Mouse (Mus musculus) midbrain, embryonic 12.5 days (tissue): ENCODE measurements around the gene Sema3b. TPM values are rescaled to one million over a fixed set of nuclear protein-coding genes. Genes with fewer than 3 reads are reported as not detected.

ENCODE experiments used
- ATAC-seq: fragments of 200-750 bp; cut with Nextera tagmentation; 2 replicates; pipeline ENCODE4 v1.8.0; 2017; ENCODE audit warnings: low read depth, moderate TSS enrichment, moderate library complexity; ENCODE audit not compliant: low FRiP score
- H3K27ac ChIP-seq: fragments of 300-500 bp; sonication (generic); replicated peaks from 2 replicates; pipeline ENCODE4 v1.5.1; 2016; ENCODE audit warnings: mild to moderate bottlenecking
- H3K27me3 ChIP-seq: fragments of 300-500 bp; sonication (generic); 2 replicates; pipeline ENCODE4 v1.6.1; 2016; ENCODE audit warnings: mild to moderate bottlenecking
- H3K36me3 ChIP-seq: fragments of 300-500 bp; sonication (generic); 2 replicates; pipeline ENCODE4 v1.6.1; 2016
- H3K4me1 ChIP-seq: fragments of 300-500 bp; sonication (generic); 2 replicates; pipeline ENCODE4 v1.6.1; 2016
- H3K4me2 ChIP-seq: fragments of 300-500 bp; sonication (generic); replicated peaks from 2 replicates; pipeline ENCODE4 v1.6.1; 2016; ENCODE audit warnings: mild to moderate bottlenecking, moderate library complexity
- H3K4me3 ChIP-seq: fragments of 300-500 bp; sonication (generic); 2 replicates; pipeline ENCODE4 v1.5.1; 2016; ENCODE audit warnings: mild to moderate bottlenecking
- H3K9ac ChIP-seq: fragments of 300-500 bp; sonication (generic); replicated peaks from 2 replicates; pipeline ENCODE4 v1.6.1; 2016; ENCODE audit warnings: mild to moderate bottlenecking, moderate library complexity
- H3K9me3 ChIP-seq: fragments of 300-500 bp; sonication (generic); 2 replicates; pipeline ENCODE4 v1.6.1; 2016; ENCODE audit warnings: mild to moderate bottlenecking
- WGBS: fragments of 180-500 bp; shearing (Covaris S2); methylation state at CpG from one replicate; pipeline ENCODE4 v1.1.7; 2016; 5-methylcytosine and 5-hydroxymethylcytosine counted together
- polyA plus RNA-seq: library from polyadenylated mRNA; unstranded; fragments of >200 nt; fragmentation: Nextera tagmentation; extraction: Ambion mirVana; gene quantifications from 2 replicates; pipeline ENCODE4 v1.2.1, GENCODE M21; 2016

Sema3b gene
- polyA plus RNA-seq, 1 experiment from 2014 or later: 3.2 TPM

DNA sequence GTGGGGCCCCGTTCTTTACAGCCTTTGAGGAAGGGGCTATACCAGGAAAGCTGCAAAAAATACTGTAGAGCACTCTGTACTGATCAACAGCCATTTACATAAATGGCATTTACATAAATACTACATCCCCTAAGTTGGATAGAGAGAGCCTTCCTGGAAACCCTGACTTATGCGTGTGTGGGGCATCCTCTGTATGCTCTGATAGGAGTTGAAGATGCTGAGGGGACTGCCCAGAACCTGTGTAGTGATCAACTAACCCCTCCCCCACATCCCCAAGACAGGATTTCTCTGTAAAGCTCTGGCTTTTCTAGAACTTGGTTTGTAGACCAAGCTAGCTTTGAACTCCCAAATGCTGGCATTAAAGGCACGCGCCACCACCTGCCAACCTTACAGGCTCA is 403 bp upstream of the Sema3b start:
- Histone ChIP-seq H3K27ac (0 out of 2 replicates have a peak overlapping the region, but pooled peaks have one; percentile 11), H3K4me2 (no peak overlapping the region), H3K9me3 (no peaks in the 10 kb centered on the region), H3K4me3 (no peak overlapping the region), H3K36me3 (peaks cover 9% of the 10 kb centered on the region), H3K9ac (no peak overlapping the region), H3K27me3 (0 out of 2 replicates have a peak, but pooled peaks cover 7% of the 10 kb centered on the region), H3K4me1 (peaks cover 69% of the 10 kb centered on the region)
- 65% methylated on average over 4 of the region's 4 CpGs for WGBS
- no peak for ATAC-seq

DNA sequence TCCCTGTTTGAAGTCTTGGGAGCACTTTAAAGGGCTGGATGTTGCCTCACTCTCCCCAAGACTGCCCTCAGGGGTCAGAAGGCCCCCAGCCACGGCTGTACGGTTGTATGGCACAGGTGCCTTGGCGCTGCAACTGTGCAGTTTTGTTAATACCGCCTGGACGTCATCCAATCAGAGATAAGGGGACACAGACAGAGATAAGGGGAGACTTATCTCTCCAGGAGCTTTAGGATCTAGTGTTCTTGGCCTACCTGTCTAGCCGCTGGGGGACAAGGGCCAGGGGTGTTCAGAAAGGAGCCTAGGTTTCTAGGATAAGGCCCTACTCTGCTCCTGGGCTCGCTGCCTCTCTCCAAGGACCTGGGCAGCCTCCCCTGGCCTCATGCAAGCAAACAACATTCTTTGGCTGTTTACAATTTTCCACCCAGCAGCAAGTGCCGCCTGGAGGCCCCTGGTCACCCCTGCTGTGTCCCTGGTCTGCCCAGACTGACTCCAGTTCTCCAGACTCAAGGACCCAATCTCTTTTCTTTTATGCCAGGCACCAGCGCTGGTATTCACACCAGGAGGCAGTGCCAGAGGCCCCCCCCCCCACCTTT is 1.3 kb downstream of the Sema3b start:
- H3K4me3 ChIP-seq: no peak overlapping the region
- WGBS: 62% methylated on average over 9 of the region's 9 CpGs
- H3K36me3 ChIP-seq: no peaks in the 10 kb centered on the region
- no peak overlapping the region for H3K4me2 ChIP-seq
- no peak overlapping the region for H3K9ac ChIP-seq
- ATAC-seq: no peak
- H3K27ac ChIP-seq: no peak overlapping the region
- 0 out of 2 replicates have a peak, but pooled peaks cover 13% of the 10 kb centered on the region for H3K27me3 ChIP-seq
- H3K4me1 ChIP-seq: peaks cover 70% of the 10 kb centered on the region
- no peaks in the 10 kb centered on the region for H3K9me3 ChIP-seq

DNA sequence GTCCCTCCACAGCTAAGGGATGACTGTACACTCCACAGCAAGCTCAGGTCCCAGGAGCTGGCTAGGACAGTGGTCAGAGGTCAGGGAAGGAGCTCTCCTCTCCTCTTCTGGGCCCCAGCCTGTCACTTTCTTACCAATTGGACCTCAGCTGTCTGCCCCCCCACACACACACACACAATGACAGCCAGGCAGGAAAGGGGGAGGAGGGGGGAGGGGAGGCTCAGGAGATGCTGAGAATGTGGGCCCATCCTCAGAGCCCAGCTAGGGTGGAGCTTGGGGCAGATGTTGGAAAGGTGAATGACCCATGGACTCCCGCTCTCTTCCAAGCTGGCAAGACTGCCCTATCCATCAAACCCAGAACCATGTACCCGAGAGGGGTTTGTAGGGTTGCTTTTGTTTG is 2.0 kb downstream of the Sema3b start:
- Histone ChIP-seq H3K9me3 (no peaks in the 10 kb centered on the region), H3K4me1 (peaks cover 68% of the 10 kb centered on the region), H3K27me3 (0 out of 2 replicates have a peak, but pooled peaks cover 13% of the 10 kb centered on the region), H3K9ac (0 out of 2 replicates have a peak overlapping the region, but pooled peaks have one; percentile 17), H3K36me3 (no peaks in the 10 kb centered on the region), H3K4me2 (no peak overlapping the region), H3K27ac (no peak overlapping the region), H3K4me3 (no peak overlapping the region)
- no peak for ATAC-seq
- 71% methylated on average over 2 of the region's 2 CpGs for WGBS

DNA sequence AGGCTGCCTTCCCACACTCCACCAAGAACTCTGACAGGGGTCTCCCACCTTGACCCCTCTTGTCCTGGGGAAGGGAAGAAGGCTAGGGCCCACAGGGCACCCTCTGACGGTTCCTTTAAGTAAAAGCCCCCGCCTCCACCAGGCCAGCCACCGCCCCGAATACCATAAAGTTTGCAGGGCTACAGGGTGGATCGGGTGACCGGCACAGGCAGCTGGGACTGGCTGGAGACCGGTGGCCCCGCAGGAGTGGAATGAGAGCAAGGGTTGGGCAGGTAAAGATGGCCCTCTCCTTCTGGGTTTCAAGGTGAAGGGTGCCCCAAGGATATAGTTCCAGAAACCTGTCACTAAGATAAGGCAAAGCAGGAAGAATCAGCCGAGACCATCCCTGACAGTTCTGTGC is 2.4 kb downstream of the Sema3b start:
- H3K36me3 ChIP-seq: no peaks in the 10 kb centered on the region
- H3K27me3 ChIP-seq: 0 out of 2 replicates have a peak, but pooled peaks cover 13% of the 10 kb centered on the region
- ATAC-seq: no peak
- no peak overlapping the region for H3K4me3 ChIP-seq
- no peaks in the 10 kb centered on the region for H3K9me3 ChIP-seq
- H3K27ac ChIP-seq: no peak overlapping the region
- H3K4me1 ChIP-seq: peaks cover 64% of the 10 kb centered on the region
- 15% methylated on average over 9 of the region's 9 CpGs for WGBS
- no peak overlapping the region for H3K4me2 ChIP-seq
- 0 out of 2 replicates have a peak overlapping the region, but pooled peaks have one; percentile 17 for H3K9ac ChIP-seq

DNA sequence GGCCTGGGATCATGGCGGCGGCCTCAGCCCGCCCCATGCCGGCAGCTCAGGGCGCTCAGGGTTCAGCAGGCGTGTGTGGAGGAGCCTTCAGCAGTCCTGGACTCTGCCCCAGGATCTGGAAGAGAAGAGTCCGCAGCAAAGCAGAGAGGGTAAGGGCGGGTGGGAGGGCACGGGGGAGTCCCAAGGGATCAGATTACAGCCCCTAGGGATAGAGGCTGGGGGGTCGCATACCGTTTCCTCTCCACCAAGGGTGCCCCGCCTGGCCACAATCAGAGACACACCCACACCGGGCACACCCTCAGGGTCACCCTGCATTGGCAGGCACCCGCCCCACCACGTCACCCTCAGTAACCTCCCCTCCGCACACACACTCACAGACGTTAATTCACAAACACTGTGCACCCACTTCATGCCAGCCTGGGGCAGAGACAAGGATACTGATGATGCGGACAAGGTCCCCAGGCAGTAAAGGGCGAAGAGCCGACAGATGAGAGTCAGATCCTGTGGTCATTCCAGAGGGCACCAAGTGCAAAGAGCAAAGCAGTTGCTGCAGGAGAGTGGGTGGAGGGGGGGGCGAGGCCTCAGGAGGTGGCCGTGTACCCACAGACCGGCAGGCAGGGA is 3.9 kb downstream of the Sema3b start:
- WGBS: 34% methylated on average over 23 of the region's 23 CpGs
- no peak for ATAC-seq
- Histone ChIP-seq H3K9ac (peak overlapping the region; percentile 37; the same call in 1 of the 2 replicates), H3K27me3 (0 out of 2 replicates have a peak, but pooled peaks cover 13% of the 10 kb centered on the region), H3K9me3 (no peaks in the 10 kb centered on the region), H3K4me2 (peak overlapping the region; percentile 22), H3K27ac (peak overlapping the region; percentile 15; the same call in 1 of the 2 replicates), H3K4me1 (peaks cover 59% of the 10 kb centered on the region), H3K36me3 (no peaks in the 10 kb centered on the region), H3K4me3 (no peak overlapping the region)

DNA sequence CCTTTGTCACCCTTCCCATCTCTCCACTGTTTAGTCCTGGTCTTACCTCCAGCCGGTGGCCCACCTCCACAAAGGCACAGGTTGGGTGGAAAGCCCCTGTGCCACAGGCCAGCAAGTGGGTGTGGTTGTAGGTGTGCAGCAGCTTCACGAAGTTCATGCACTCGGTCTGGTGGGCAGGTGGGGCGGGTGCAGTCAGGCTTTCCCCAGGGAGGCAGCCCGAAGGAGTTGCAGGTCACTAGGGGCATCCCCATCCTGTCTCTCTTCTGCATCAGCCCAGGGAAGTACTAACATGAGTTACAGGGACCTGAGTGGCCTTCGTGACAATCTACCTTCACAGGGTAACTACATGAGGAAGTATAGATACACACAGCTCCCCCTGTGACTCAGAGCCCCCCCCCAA is 5.8 kb downstream of the Sema3b start:
- no peaks in the 10 kb centered on the region for H3K9me3 ChIP-seq
- 86% methylated on average over 6 of the region's 6 CpGs for WGBS
- no peak overlapping the region for H3K4me3 ChIP-seq
- H3K4me1 ChIP-seq: peaks cover 44% of the 10 kb centered on the region
- H3K4me2 ChIP-seq: no peak overlapping the region
- no peak overlapping the region for H3K9ac ChIP-seq
- no peak overlapping the region for H3K27ac ChIP-seq
- no peaks in the 10 kb centered on the region for H3K36me3 ChIP-seq
- ATAC-seq: no peak
- H3K27me3 ChIP-seq: 0 out of 2 replicates have a peak, but pooled peaks cover 13% of the 10 kb centered on the region

DNA sequence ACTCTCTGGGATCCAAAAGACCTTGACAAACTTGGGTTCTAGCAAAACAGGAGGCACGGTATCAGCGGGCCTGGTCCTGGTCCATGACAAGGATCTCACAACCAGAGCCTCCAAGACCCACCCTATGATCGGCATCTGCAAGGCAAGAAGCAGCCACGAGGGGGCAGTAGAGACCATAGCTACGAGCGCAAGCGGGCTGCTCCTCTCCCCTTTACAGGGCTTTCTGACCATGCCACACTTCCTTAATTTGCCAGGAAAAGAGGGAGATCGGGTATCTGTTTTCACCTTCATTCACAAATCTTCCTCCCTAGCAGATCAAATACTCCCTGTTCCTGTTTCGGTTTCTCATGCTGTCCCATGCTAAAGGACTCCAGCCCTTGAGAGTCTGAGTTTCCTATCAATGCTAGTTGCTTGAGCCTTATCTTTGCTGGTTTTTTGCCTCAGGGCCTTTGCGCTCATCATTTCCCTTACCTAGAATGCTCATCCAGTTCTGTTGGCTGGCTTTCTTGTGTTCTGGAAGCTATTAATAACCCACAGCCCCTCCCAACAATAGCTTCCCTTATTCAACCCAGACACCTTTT is 6.9 kb downstream of the Sema3b start:
- 0 out of 2 replicates have a peak, but pooled peaks cover 13% of the 10 kb centered on the region for H3K27me3 ChIP-seq
- no peak overlapping the region for H3K4me3 ChIP-seq
- no peak overlapping the region; the same call in 1 of the 2 replicates for H3K9ac ChIP-seq
- no peaks in the 10 kb centered on the region for H3K9me3 ChIP-seq
- ATAC-seq: peak; percentile 53
- H3K27ac ChIP-seq: 0 out of 2 replicates have a peak overlapping the region, but pooled peaks have one; percentile 4
- no peak overlapping the region for H3K4me2 ChIP-seq
- no peaks in the 10 kb centered on the region for H3K36me3 ChIP-seq
- WGBS: 18% methylated on average over 10 of the region's 10 CpGs
- H3K4me1 ChIP-seq: peaks cover 33% of the 10 kb centered on the region

DNA sequence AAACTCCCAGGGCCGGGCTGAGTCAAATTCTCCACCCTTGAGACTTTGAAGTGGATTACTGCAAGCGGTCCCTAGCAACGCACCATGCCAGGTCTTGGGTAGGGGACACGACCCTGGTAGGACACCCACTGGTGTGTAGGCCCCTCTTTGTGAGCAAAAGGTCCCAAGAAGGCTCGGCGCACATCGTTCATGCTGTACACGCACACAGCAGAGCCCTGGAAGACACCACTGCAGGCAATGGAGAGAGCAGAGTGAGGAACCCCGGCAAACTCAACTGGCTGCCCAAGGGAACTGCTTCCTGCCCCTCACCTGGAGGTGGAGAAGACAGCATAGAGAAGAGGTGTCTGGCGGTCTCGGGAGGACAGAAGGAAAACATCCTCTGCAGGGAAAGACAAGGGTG is 7.8 kb downstream of the Sema3b start:
- 89% methylated on average over 11 of the region's 11 CpGs for WGBS
- no peak for ATAC-seq
- H3K27me3 ChIP-seq: 0 out of 2 replicates have a peak, but pooled peaks cover 6% of the 10 kb centered on the region
- H3K36me3 ChIP-seq: no peaks in the 10 kb centered on the region
- H3K27ac ChIP-seq: no peak overlapping the region
- peaks cover 24% of the 10 kb centered on the region for H3K4me1 ChIP-seq
- H3K4me2 ChIP-seq: no peak overlapping the region
- H3K9me3 ChIP-seq: no peaks in the 10 kb centered on the region
- H3K4me3 ChIP-seq: no peak overlapping the region
- no peak overlapping the region for H3K9ac ChIP-seq

DNA sequence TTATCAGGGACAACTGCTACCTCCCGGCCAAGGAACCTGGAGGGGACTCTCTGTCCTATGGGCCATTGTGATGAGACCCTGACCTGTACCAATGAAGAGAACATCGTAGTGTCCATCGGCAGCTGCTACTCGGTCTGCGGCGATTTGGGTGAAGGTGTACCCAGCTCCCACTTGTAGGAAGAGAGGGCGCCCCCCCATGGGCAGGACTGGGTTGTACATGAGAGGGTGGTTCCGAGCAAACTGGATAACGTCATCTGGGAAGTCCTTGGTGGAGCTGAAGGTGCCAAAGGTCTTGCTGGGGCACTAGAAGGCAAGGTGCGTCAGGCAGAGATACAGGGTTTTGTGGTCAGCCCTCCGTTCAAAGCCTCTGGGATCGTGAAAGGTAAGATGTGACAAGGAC is 8.3 kb downstream of the Sema3b start:
- Histone ChIP-seq H3K4me1 (peaks cover 24% of the 10 kb centered on the region), H3K4me2 (no peak overlapping the region), H3K36me3 (no peaks in the 10 kb centered on the region), H3K9me3 (no peaks in the 10 kb centered on the region), H3K27me3 (0 out of 2 replicates have a peak, but pooled peaks cover 6% of the 10 kb centered on the region), H3K27ac (no peak overlapping the region), H3K4me3 (no peak overlapping the region), H3K9ac (no peak overlapping the region)
- 82% methylated on average over 12 of the region's 12 CpGs for WGBS
- ATAC-seq: no peak

DNA sequence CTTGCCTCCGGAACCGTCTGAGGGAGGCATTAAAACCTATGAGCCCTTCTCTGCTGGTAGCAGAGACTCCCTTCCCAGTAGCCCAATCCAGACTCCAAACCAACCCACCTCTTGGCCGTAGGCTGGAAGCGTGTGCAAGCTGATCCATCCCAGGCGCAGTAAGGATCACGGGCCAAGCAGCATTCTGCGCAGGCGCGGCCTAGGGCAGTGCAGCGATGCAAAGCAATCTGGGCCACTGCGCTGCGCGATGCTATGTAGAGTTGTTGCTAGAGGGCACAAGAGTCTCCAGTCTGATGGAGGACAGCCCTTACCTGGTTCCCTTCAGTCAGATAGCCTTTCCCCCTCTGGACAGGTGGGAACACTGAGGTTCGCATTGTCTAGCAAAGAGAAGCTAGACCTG is 9.2 kb downstream of the Sema3b start:
- Histone ChIP-seq H3K4me1 (peaks cover 18% of the 10 kb centered on the region), H3K27me3 (0 out of 2 replicates have a peak, but pooled peaks cover 6% of the 10 kb centered on the region), H3K9ac (no peak overlapping the region), H3K4me3 (no peak overlapping the region), H3K9me3 (no peaks in the 10 kb centered on the region), H3K4me2 (no peak overlapping the region), H3K36me3 (no peaks in the 10 kb centered on the region), H3K27ac (no peak overlapping the region)
- WGBS: 74% methylated on average over 14 of the region's 14 CpGs
- ATAC-seq: no peak

DNA sequence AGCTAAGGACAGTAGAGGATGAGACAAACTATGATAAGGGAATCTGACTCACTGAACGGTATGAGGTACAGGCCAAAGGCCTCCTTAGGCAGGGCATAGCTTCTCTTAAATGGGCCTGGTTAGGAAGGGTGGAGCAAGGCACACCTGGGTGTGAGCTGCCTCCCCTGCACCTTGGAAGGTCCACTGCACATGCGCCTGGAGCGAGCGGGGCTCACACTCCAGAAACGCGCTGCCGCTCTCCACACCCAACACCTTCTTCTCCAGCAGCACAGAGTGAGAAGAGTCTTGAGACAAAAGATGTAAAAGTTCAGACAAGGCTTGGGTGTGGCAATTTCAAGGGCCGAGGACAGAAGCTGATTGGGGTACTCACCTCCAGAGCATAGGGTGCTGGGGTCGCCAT is 9.6 kb downstream of the Sema3b start:
- Histone ChIP-seq H3K4me2 (no peak overlapping the region), H3K4me3 (no peak overlapping the region), H3K36me3 (peaks cover 1% of the 10 kb centered on the region; the same call in 1 of the 2 replicates), H3K27me3 (0 out of 2 replicates have a peak, but pooled peaks cover 6% of the 10 kb centered on the region), H3K9me3 (no peaks in the 10 kb centered on the region), H3K27ac (no peak overlapping the region), H3K9ac (no peak overlapping the region), H3K4me1 (peaks cover 14% of the 10 kb centered on the region)
- 91% methylated on average over 9 of the region's 9 CpGs for WGBS
- no peak for ATAC-seq

DNA sequence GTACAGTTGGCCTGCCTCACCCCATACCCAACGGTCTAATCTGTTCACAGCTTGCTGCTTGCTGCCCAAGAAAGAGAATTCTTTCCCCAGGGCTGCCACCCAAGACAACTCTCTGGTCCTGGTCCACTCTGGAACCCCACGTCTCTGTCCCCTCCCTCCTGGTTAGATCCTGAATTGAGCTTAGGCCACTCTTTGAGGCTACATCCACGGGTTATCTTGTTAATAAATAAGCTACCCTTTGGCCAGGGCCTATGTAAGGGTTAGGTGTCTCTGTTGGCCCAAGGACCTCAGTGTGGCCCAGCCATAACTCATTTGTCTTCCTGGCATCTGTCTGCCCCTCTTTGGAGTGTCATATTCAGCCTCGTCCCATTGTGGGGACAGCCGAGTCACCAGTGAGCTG is 10.6 kb downstream of the Sema3b start:
- H3K36me3 ChIP-seq: peaks cover 12% of the 10 kb centered on the region
- H3K9ac ChIP-seq: no peak overlapping the region
- no peak overlapping the region for H3K4me2 ChIP-seq
- WGBS: 89% methylated on average over 5 of the region's 5 CpGs
- no peak for ATAC-seq
- H3K4me1 ChIP-seq: peaks cover 5% of the 10 kb centered on the region; the same call in 1 of the 2 replicates
- H3K27me3 ChIP-seq: 0 out of 2 replicates have a peak, but pooled peaks cover 6% of the 10 kb centered on the region
- no peak overlapping the region for H3K27ac ChIP-seq
- no peak overlapping the region for H3K4me3 ChIP-seq
- H3K9me3 ChIP-seq: no peaks in the 10 kb centered on the region
